Mouse (Mus musculus): ENCODE data around the gene Dnajc25. TPM values are rescaled to one million over a fixed set of nuclear protein-coding genes. Genes with fewer than 3 reads are reported as not detected.

The Dnajc25 gene
- total RNA-seq (2023): 10 to 100 TPM; 10.3 to 14.7 TPM

DNA sequence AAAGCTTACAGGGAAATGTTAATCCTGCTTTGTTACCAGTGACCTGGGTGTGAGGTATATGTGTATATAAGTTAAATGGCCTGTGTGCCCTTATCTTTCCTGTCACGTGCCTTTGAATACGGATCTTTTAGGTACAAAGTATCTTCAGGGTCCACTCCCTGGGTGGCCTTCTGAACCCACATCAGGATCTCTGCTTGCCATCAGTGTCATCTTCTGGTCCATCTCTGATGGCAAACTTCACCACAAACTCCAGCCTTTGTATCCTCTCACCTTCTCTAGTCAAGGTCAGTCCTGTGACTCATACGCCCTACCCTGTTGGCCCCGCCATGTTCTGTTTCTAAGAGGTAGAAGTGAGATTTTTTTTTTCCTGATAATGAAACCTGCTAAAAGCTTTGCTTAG, at the start of gene Dnajc25:
TSS of gene Dnajc25 (plus strand) at position 301 of the 400 bp plus-strand sequence.

DNA sequence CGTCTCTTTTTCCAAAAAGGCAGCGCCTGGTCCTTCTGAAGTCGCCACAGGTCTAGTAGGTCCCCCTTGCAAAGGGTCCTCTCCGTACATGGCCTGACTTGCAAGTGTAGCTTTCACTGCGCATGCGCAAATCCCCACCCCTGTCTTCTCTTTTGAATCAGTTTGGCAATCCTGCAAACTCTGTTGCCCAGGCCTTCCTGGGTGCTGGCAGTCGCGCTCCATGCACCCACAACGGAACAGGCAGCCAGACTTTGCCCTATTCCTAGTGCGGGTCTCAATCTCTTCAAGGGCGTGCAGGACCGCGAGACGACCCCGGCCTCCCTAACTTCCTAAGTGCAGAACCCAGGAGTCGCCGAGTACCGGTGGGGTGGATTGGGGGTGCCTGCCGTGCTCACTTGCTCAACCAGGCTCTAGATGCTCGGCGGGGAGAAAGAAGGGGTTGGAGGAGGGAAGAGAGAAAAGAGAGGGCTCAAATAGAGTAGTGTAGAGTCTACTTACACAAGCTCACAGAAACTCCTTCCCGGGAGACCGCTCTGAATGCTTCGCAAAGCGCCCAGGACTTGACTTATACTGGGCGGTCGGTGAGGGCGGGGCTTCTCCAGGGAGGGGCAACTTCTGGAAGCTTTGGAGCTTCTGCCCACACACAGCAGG, 8.2 kb upstream of the Dnajc25 start, which contains the start of gene Ptgr1:
TSS of gene Ptgr1 (minus strand) at position 580 of the 651 bp plus-strand sequence.

DNA sequence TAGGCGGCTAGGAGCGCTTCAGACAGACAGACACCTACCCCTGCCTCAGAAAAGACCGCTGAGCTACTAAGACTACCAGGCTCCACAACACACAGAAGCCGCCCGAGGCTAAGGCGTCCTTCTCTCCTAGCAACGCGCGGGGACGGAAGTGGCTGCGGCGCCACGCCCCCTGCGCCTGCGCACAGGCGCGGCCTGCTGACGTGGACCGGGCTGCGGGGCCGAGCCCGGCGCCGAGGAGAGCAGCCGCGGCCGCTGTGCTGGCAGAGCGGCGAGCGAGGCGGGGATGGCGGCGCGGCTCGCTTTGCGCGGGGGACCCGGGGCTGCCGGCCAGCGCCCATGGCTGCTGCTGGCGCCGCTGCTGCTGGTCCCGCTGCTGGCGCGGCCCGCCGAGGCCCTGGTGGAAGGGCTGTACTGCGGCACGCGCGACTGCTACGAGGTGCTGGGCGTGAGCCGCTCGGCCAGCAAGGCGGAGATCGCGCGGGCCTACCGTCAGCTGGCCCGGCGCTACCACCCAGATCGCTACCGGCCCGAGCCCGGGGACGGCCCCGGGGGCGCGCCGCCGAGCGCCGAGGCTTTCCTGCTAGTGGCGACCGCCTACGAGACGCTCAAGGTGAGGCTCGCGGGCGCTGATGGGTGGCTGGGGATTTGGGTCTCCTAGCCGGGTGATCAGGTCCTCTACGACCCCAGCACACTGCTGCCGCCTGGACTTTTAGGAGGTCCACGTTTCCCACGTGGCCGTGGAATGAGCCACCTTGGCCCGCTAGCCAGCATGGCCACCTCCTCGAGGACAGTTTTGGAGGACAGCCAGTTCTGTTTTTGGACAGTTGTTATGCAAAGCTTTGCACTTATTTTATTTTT, 8.3 kb downstream of the Dnajc25 start, which contains the start of gene Gm20503:
TSS of gene Gm20503 (plus strand) at position 263 of the 858 bp plus-strand sequence.

DNA sequence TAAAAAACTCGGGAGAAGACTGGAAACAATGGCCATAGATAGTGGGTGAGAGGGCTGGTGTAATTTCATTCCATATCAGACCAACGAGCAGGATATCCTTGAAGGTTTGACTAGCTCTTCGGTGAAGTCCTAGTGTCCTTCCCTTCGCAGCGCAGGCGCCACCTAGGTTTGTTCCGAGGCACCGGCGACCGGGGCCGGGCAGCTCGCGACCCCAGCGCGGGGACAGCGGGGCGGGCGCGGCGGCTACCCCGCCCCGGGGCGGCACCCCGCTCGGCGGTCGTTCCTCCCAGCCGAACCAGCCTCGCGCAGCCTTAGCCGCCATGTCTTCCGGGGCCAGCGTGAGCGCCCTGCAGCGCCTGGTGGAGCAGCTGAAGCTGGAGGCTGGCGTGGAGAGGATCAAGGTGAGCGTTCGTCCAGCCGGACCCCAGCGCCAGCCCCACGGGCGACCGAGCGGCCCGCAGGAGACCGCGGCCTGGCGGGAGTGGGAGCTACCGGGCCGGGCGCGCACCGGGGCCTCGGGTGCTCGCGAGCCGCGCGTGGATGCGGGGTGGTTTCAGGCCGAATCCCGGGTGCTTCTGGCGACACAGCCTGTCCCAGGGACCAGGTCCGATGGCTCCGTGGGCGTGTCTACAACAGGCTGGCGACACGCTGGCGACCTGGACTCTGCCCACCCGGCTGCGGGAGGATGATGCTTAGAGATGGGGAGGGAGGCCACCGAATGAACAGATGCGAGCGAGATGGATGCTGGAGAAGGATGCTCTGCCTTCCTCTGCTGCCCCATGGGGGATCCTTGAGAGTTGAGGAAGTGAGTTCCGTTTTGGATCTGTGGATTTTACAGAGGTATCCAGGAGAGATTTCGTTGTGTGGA, 40.3 kb downstream of the Dnajc25 start, which contains the start of gene Gng10:
TSS of gene Gng10 (plus strand) at position 171 of the 868 bp plus-strand sequence.

Other genes starting within 250 kb of the Dnajc25 start
- under 1 TPM in 1 of 2 experiments, not detected in 1; 0.41 TPM for gene Olfr267, start 207.3 kb upstream of the Dnajc25 start, total RNA-seq (2023)
- gene Ecpas, start 82.3 kb upstream of the Dnajc25 start, total RNA-seq (2023): 100 to 1,000 TPM in 1 of 2 experiments, 10 to 100 TPM in 1; 94.3 to 107 TPM
- gene Zkscan16, start 51.4 kb upstream of the Dnajc25 start, total RNA-seq (2023): not detected
- gene Ptgr1, start 7.9 kb upstream of the Dnajc25 start, total RNA-seq (2023): 1 to 10 TPM in 1 of 2 experiments, under 1 TPM in 1; 0.89 to 3.0 TPM
- 1 to 10 TPM in 1 of 2 experiments, not detected in 1; 1.7 TPM for gene Gm20503, start 8.1 kb downstream of the Dnajc25 start, total RNA-seq (2023)
- gene Gng10, start 40.0 kb downstream of the Dnajc25 start, total RNA-seq (2023): 10 to 100 TPM; 40.9 to 45.0 TPM
- gene AI481877, start 143.9 kb downstream of the Dnajc25 start, total RNA-seq (2023): not detected
- gene Ugcg, start 194.2 kb downstream of the Dnajc25 start, total RNA-seq (2023): 100 to 1,000 TPM; 226 to 268 TPM